Mouse (Mus musculus) bone marrow macrophage, adult 2 months (primary cell): ENCODE results near the gene Plcb2. TPM values are rescaled to one million over a fixed set of nuclear protein-coding genes. Genes with fewer than 3 reads are reported as not detected.

Experiments used
- H3K27ac ChIP-seq: 2 replicates; pipeline ENCODE4 v1.5.1; 2012; ENCODE audit warnings: low read depth, low read length; ENCODE audit not compliant: insufficient read depth
- H3K4me1 ChIP-seq: 2 replicates; pipeline ENCODE4 v1.6.1; 2012; ENCODE audit warnings: low read length; ENCODE audit not compliant: control insufficient read depth, insufficient read depth
- H3K4me3 ChIP-seq: 2 replicates; pipeline ENCODE4 v1.5.1; 2012; ENCODE audit warnings: mild to moderate bottlenecking, low read length, moderate library complexity; ENCODE audit not compliant: insufficient read depth
- CTCF ChIP-seq: IDR thresholded peaks from 2 replicates; pipeline ENCODE4 v1.5.1; 2012; ENCODE audit warnings: low read depth, mild to moderate bottlenecking, low read length, moderate library complexity
- POLR2A ChIP-seq: IDR thresholded peaks from 2 replicates; pipeline ENCODE4 v1.6.1; 2012; ENCODE audit warnings: mild to moderate bottlenecking, low read depth, low read length, borderline replicate concordance
- polyA plus RNA-seq: library from polyadenylated mRNA; stranded (reverse); fragments of >200 nt; gene quantifications from 2 replicates; pipeline ENCODE4 v1.2.4, GENCODE M21; 2012; ENCODE audit not compliant: missing spikeins, insufficient read depth, insufficient read length

Gene Plcb2
- polyA plus RNA-seq, 1 experiment: 53.8 TPM

- H3K4me3 ChIP-seq: peak overlapping the region; percentile 45
- no peak overlapping the region for H3K27ac ChIP-seq
- TF ChIP-seq POLR2A: no peak
- no peak for TF ChIP-seq CTCF
- H3K4me1 ChIP-seq: no peaks in the 10 kb centered on the region
Measured at GRCm38 (mm10) chr2:118676839-118677741, 51.1 kb downstream of the Plcb2 start.

GRCm38 (mm10) chr2:118674500-118674899 lies 53.7 kb downstream of the Plcb2 start:
- no peak overlapping the region for H3K27ac ChIP-seq
- no peaks in the 10 kb centered on the region for H3K4me1 ChIP-seq
- TF ChIP-seq CTCF (no peak), POLR2A (no peak)
- H3K4me3 ChIP-seq: no peak overlapping the region

- TF ChIP-seq CTCF (no peak), POLR2A (no peak)
- no peaks in the 10 kb centered on the region for H3K4me1 ChIP-seq
- H3K27ac ChIP-seq: no peak overlapping the region
- H3K4me3 ChIP-seq: no peak overlapping the region
Measured at GRCm38 (mm10) chr2:118673686-118674465, 54.4 kb downstream of the Plcb2 start.

GRCm38 (mm10) chr2:118671728-118672127 lies 56.5 kb downstream of the Plcb2 start:
- Histone ChIP-seq H3K4me1 (no peaks in the 10 kb centered on the region), H3K4me3 (no peak overlapping the region), H3K27ac (no peak overlapping the region)
- TF ChIP-seq POLR2A (no peak), CTCF (no peak)

GRCm38 (mm10) chr2:118669785-118670184 lies 58.5 kb downstream of the Plcb2 start:
- no peak for TF ChIP-seq POLR2A
- no peak for TF ChIP-seq CTCF
- Histone ChIP-seq H3K4me3 (no peak overlapping the region), H3K4me1 (no peaks in the 10 kb centered on the region), H3K27ac (no peak overlapping the region)

GRCm38 (mm10) chr2:118669245-118669644 lies 59.0 kb downstream of the Plcb2 start:
- no peak overlapping the region for H3K4me3 ChIP-seq
- no peaks in the 10 kb centered on the region for H3K4me1 ChIP-seq
- no peak overlapping the region for H3K27ac ChIP-seq
- TF ChIP-seq POLR2A: no peak

- TF ChIP-seq CTCF: no peak
- TF ChIP-seq POLR2A: no peak
- Histone ChIP-seq H3K27ac (no peak overlapping the region), H3K4me1 (no peaks in the 10 kb centered on the region), H3K4me3 (no peak overlapping the region)
Measured at GRCm38 (mm10) chr2:118667181-118667580, 61.1 kb downstream of the Plcb2 start.

- H3K4me1 ChIP-seq: no peaks in the 10 kb centered on the region
- no peak overlapping the region for H3K27ac ChIP-seq
- no peak for TF ChIP-seq CTCF
- TF ChIP-seq POLR2A: no peak
- H3K4me3 ChIP-seq: no peak overlapping the region
Measured at GRCm38 (mm10) chr2:118665616-118666015, 62.6 kb downstream of the Plcb2 start.

- no peak for TF ChIP-seq CTCF
- no peak overlapping the region for H3K4me3 ChIP-seq
- no peaks in the 10 kb centered on the region; the same call in 1 of the 2 replicates for H3K4me1 ChIP-seq
- H3K27ac ChIP-seq: no peak overlapping the region
Measured at GRCm38 (mm10) chr2:118664975-118665516, 63.2 kb downstream of the Plcb2 start.
